Mouse (Mus musculus): ENCODE measurements at regions not wholly inside any gene's neighbourhood (a gene's known extent, or its start where the extent isn't known, plus 50 kb on each side); places are given as distances from the start of the nearest gene placed in this dataset.
"Not testable (repeated sequence)": the region's sequence is repeated elsewhere in the genome, so short reads cannot be mapped to it uniquely, and the experiment has no call there.

- no peaks in the 10 kb centered on the region for H3K4me1 ChIP-seq (ENCODE audit: control insufficient read depth, insufficient read depth, insufficient read length, low read length)
- no peak overlapping the region for H3K27ac ChIP-seq (replicated peaks; ENCODE audit: low read depth, low read length)
- H3K4me3 ChIP-seq (ENCODE audit: insufficient read depth, low read depth, low read length) = no peak overlapping the region
These were observed 105.0 kb downstream of the A730009L09Rik start for GRCm38 (mm10) chr16:84619876-84620275.

- H3K4me3 ChIP-seq (ENCODE audit: insufficient read depth, low read depth, low read length) = peak overlapping the region; percentile 54
- H3K27ac ChIP-seq (replicated peaks; ENCODE audit: low read depth, low read length) = no peak overlapping the region
- H3K4me1 ChIP-seq (ENCODE audit: control insufficient read depth, insufficient read depth, insufficient read length, low read length) = no peaks in the 10 kb centered on the region
These were observed 105.9 kb downstream of the A730009L09Rik start for GRCm38 (mm10) chr16:84620861-84621260.

DNA sequence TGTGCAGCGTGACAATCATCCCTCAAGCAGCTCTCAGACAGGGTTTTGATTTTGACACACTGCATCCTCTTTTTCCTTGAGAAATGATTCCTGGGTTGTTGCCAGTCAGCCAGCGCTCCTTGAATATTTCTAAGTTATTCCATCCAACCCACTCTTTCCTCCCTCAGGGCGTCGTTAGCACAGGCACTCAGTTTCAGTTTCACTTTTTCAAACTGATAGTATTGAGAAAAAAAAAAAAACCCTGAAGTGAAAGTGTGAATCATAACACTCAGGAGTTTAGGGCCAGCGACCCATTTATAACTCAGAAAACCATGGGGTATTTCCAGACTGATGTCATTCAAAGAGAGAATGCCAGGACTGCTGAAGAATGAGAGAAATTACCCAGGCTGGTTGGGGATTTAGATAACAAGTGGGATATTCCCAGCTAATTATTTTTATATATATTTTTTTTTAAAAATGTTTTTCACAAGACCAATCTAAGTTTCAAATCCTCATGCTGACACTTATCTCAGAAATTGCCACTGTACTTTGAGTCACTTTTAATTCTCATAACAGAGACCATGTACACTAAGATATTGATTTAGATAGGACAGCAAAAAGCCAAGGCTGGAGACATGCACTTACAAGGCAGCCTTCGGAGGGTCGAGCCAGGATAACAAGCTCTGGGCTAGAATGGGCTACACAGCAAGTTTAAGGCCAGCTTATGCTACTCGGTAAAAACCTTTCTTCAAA is 106.5 kb downstream of the A730009L09Rik start:
- no peaks in the 10 kb centered on the region for H3K4me1 ChIP-seq (ENCODE audit: control insufficient read depth, insufficient read depth, insufficient read length, low read length)
- peak overlapping the region; percentile 54 for H3K4me3 ChIP-seq (ENCODE audit: insufficient read depth, low read depth, low read length)
- no peak overlapping the region for H3K27ac ChIP-seq (replicated peaks; ENCODE audit: low read depth, low read length)

GRCm38 (mm10) chr16:84623346-84624085 is 108.6 kb downstream of the A730009L09Rik start:
- Histone ChIP-seq H3K4me3 (ENCODE audit: insufficient read depth, low read depth, low read length) (no peak overlapping the region), H3K4me1 (ENCODE audit: control insufficient read depth, insufficient read depth, insufficient read length, low read length) (no peaks in the 10 kb centered on the region), H3K27ac (replicated peaks; ENCODE audit: low read depth, low read length) (no peak overlapping the region)

DNA sequence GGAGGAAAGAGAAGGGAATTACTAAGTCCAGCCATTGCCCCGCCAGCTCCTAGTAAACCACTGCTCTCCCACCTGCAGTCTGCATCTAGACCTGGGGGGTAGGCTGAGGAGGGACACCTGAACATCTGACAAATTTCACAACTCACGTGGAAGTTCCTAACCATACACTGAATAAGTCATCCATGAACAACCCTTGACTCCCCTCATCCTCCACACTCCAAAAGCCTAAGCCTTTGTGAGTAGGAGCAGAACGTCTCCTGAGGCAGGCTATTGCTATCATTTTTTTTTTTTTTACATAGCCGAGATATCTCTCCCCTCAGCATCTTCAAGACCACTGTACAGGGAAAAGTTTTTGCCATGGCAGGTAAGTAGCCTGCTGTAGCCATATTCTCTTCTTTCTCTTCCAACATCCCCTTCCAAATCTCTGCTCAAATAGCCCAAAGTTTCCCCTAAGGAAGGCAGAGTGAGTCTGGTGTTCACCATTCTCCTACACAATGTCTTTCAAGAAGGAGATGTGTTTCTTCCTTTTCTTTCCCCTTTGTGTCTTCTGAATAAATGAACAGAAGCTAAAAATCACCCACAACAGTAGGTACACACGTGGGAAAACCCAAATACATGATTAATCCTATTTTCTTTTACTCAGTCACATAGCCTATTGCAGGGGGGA is 109.7 kb downstream of the A730009L09Rik start:
- Histone ChIP-seq H3K4me3 (ENCODE audit: insufficient read depth, low read depth, low read length) (no peak overlapping the region), H3K27ac (replicated peaks; ENCODE audit: low read depth, low read length) (no peak overlapping the region), H3K4me1 (ENCODE audit: control insufficient read depth, insufficient read depth, insufficient read length, low read length) (no peaks in the 10 kb centered on the region)

DNA sequence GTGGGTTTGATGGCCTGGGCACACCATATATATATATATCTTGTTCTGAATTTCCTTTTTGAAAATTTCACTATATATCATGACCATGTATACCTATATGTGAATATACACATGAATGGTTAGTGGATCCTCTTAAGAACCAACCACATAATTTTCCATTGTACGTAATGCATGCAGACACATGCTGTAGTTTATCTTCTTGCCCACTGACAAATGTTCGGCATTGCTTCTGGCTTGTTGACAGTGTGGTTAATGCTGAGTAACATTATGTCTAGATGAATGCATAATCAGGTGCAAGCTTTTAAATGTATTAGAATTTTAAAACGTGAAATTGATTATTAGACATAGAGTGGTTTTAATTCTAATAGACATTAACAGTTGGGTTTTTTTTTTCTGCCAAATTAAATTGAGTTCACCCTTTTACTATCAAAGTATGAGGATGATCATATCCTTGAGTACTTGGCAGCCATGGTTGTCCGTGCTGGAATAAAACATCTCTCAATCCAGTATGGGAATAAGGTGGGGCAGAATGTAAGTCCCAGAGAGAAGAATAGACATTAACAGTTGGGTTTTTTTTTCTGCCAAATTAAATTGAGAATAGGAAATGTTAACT is 110.3 kb downstream of the A730009L09Rik start:
- H3K27ac ChIP-seq (replicated peaks; ENCODE audit: low read depth, low read length) = no peak overlapping the region
- no peaks in the 10 kb centered on the region for H3K4me1 ChIP-seq (ENCODE audit: control insufficient read depth, insufficient read depth, insufficient read length, low read length)
- H3K4me3 ChIP-seq (ENCODE audit: insufficient read depth, low read depth, low read length) = no peak overlapping the region

- H3K4me1 ChIP-seq (ENCODE audit: control insufficient read depth, insufficient read depth, insufficient read length, low read length) = no peaks in the 10 kb centered on the region
- H3K27ac ChIP-seq (replicated peaks; ENCODE audit: low read depth, low read length) = no peak overlapping the region
- no peak overlapping the region for H3K4me3 ChIP-seq (ENCODE audit: insufficient read depth, low read depth, low read length)
These were observed 108.5 kb downstream of the Mrpl39 start for GRCm38 (mm10) chr16:84627052-84627451.

- no peak overlapping the region for H3K27ac ChIP-seq (replicated peaks; ENCODE audit: low read depth, low read length)
- H3K4me3 ChIP-seq (ENCODE audit: insufficient read depth, low read depth, low read length) = no peak overlapping the region
- H3K4me1 ChIP-seq (ENCODE audit: control insufficient read depth, insufficient read depth, insufficient read length, low read length) = no peaks in the 10 kb centered on the region
These were observed 105.7 kb downstream of the Mrpl39 start for GRCm38 (mm10) chr16:84629868-84630267.

DNA sequence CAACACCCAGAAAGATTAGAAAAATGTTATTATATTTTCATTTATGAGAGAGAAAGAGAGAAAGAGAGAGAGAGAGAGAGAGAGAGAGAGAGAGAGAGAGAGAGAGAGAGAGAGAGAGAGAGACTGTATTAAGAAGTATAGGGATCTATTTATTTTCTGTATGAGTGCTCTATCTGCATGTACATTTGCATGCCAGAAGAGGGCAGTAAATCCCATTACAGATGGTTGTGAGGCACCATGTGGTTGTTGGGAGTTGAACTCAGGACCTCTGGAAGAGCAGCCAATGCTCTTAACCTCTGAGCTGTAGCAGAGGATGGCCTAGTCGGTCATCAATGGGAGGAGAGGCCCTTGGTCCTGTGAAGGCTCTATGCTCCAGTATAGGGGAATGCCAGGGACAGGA is 91.1 kb downstream of the Mrpl39 start:
- H3K4me1 ChIP-seq (ENCODE audit: control insufficient read depth, insufficient read depth, insufficient read length, low read length); H3K27ac ChIP-seq (replicated peaks; ENCODE audit: low read depth, low read length); H3K4me3 ChIP-seq (ENCODE audit: insufficient read depth, low read depth, low read length): not testable (repeated sequence)

GRCm38 (mm10) chr16:84646172-84646684 is 89.3 kb downstream of the Mrpl39 start:
- H3K4me3 ChIP-seq (ENCODE audit: insufficient read depth, low read depth, low read length) = no peak overlapping the region
- H3K27ac ChIP-seq (replicated peaks; ENCODE audit: low read depth, low read length) = no peak overlapping the region
- no peaks in the 10 kb centered on the region for H3K4me1 ChIP-seq (ENCODE audit: control insufficient read depth, insufficient read depth, insufficient read length, low read length)

GRCm38 (mm10) chr16:84650646-84651045 is 84.9 kb downstream of the Mrpl39 start:
- H3K4me3 ChIP-seq (ENCODE audit: insufficient read depth, low read depth, low read length) = no peak overlapping the region
- H3K4me1 ChIP-seq (ENCODE audit: control insufficient read depth, insufficient read depth, insufficient read length, low read length) = no peaks in the 10 kb centered on the region
- no peak overlapping the region for H3K27ac ChIP-seq (replicated peaks; ENCODE audit: low read depth, low read length)

DNA sequence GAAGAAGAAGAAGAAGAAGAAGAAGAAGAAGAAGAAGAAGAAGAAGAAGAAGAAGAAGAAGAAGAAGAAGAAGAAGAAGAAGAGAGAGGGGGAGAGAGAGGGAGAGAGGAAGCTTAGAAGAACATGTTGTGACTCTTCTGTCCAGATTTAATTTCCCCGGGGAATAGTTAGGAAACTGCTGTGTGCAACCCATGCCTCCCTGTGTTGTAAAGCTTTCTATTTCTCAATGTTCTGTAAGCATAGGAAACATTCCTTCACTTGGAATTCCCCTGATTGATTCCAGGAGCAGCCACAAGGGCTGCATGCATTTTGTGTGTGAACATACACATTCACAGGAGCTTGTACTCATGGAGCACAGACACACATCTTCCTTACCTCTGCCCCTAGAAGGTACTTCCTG is 81.7 kb downstream of the Mrpl39 start:
- H3K4me3 ChIP-seq (ENCODE audit: insufficient read depth, low read depth, low read length) = no peak overlapping the region

GRCm38 (mm10) chr16:84661879-84662278 is 73.7 kb downstream of the Mrpl39 start:
- Histone ChIP-seq H3K27ac (replicated peaks; ENCODE audit: low read depth, low read length) (no peak overlapping the region), H3K4me1 (ENCODE audit: control insufficient read depth, insufficient read depth, insufficient read length, low read length) (no peaks in the 10 kb centered on the region), H3K4me3 (ENCODE audit: insufficient read depth, low read depth, low read length) (no peak overlapping the region)

More for the DNA sequence above, 81.7 kb downstream of the Mrpl39 start:
- Histone ChIP-seq H3K27ac (replicated peaks; ENCODE audit: low read depth, low read length) (no peak overlapping the region), H3K4me1 (ENCODE audit: control insufficient read depth, insufficient read depth, insufficient read length, low read length) (no peaks in the 10 kb centered on the region)

- H3K27ac ChIP-seq (replicated peaks; ENCODE audit: low read depth, low read length) = no peak overlapping the region
- no peaks in the 10 kb centered on the region for H3K4me1 ChIP-seq (ENCODE audit: control insufficient read depth, insufficient read depth, insufficient read length, low read length)
- H3K4me3 ChIP-seq (ENCODE audit: insufficient read depth, low read depth, low read length) = no peak overlapping the region
These were observed 72.0 kb downstream of the Mrpl39 start for GRCm38 (mm10) chr16:84663581-84663980.

Data from brown adipose tissue, adult 24 weeks (tissue).